Mouse (Mus musculus): ENCODE results near the gene Slc30a6. TPM values are rescaled to one million over a fixed set of nuclear protein-coding genes. Genes with fewer than 3 reads are reported as not detected.
"Not testable (repeated sequence)": the region's sequence is repeated elsewhere in the genome, so short reads cannot be mapped to it uniquely, and the experiment has no call there.

The Slc30a6 gene
- polyA plus RNA-seq, 1 experiment from 2014 or later: 42.6 TPM

DNA sequence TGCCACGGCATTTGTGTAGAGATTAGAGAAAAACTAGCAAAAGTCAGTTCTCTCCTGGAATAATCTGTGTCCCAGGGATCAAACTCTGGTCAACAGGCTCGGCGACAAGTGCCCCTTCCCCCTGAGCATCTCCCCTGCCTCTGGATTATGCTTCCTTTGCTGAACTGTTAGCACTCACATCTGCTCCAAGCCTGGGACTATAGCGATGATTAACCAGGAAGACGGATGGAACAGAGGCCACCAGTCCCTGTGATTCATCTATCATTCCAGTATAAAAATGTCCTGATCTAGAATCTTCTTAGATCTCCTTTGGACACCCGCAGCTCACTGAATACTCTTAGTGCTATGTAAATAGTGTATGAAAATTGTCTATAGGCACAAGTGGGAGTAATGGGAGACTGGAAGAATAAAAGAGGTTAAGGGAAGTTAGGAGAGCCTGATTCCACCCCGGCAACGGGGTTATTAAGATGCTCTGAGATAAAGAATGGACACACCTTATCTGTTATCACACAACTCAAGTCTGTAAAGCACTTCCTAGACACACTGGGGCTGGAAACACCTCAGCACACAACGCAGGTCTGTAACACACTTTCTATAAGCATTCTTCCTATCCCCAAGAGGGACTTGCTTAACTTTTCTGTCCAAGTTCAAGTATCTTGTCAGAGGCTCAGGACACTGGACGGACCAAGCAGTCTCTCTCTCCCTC is 62.7 kb downstream of the Slc30a6 start:
- H3K36me3 ChIP-seq (ENCODE audit: insufficient read depth): no peaks in the 10 kb centered on the region
- no peaks in the 10 kb centered on the region for H3K9me3 ChIP-seq (ENCODE audit: low read depth, low read length)
- H3K27me3 ChIP-seq (ENCODE audit: insufficient read depth, low read length): no peaks in the 10 kb centered on the region
- DNase-seq: no peak
- WGBS: 51% methylated on average over 10 of the region's 10 CpGs
- no peak for ATAC-seq (ENCODE audit: insufficient read depth)
- H3K4me3 ChIP-seq (ENCODE audit: low read depth, low read length): no peak overlapping the region
- no peak for TF ChIP-seq CTCF (IDR thresholded peaks at IDR 0.05; ENCODE audit: low read depth)
- H3K4me2 ChIP-seq: no peak overlapping the region
- no peak overlapping the region for H3K9ac ChIP-seq
- H3K27ac ChIP-seq (ENCODE audit: low read depth): no peak overlapping the region
- H3K4me1 ChIP-seq (ENCODE audit: insufficient read depth): no peaks in the 10 kb centered on the region

- no peaks in the 10 kb centered on the region for H3K4me1 ChIP-seq (ENCODE audit: insufficient read depth)
- no peaks in the 10 kb centered on the region for H3K9me3 ChIP-seq (ENCODE audit: low read depth, low read length)
- no peak within 1 kb of the TSS for H3K4me3 ChIP-seq (ENCODE audit: low read depth, low read length)
- no peaks in the 10 kb centered on the region for H3K36me3 ChIP-seq (ENCODE audit: insufficient read depth)
- no peak for TF ChIP-seq CTCF (IDR thresholded peaks at IDR 0.05; ENCODE audit: low read depth)
- WGBS: 49% methylated on average over 8 of the region's 8 CpGs
- H3K4me2 ChIP-seq: no peak within 1 kb of the TSS
- ATAC-seq (ENCODE audit: insufficient read depth) (no peak), DNase-seq (no peak)
- H3K27ac ChIP-seq (ENCODE audit: low read depth): no peak within 1 kb of the TSS
- no peak within 1 kb of the TSS for H3K9ac ChIP-seq
- no peaks in the 10 kb centered on the region for H3K27me3 ChIP-seq (ENCODE audit: insufficient read depth, low read length)
Measured at GRCm38 (mm10) chr17:74458711-74459408, 63.5 kb downstream of the Slc30a6 start, which contains the start of gene Nlrc4. Gene Nlrc4, minus strand, starts transcription at chr17:74459142.

- Histone ChIP-seq H3K4me2 (no peak overlapping the region), H3K9ac (no peak overlapping the region), H3K36me3 (ENCODE audit: insufficient read depth) (no peaks in the 10 kb centered on the region), H3K27me3 (ENCODE audit: insufficient read depth, low read length) (no peaks in the 10 kb centered on the region), H3K4me1 (ENCODE audit: insufficient read depth) (no peaks in the 10 kb centered on the region), H3K27ac (ENCODE audit: low read depth) (no peak overlapping the region), H3K9me3 (ENCODE audit: low read depth, low read length) (no peaks in the 10 kb centered on the region), H3K4me3 (ENCODE audit: low read depth, low read length) (no peak overlapping the region)
- DNase-seq (no peak), ATAC-seq (ENCODE audit: insufficient read depth) (no peak)
- TF ChIP-seq CTCF (IDR thresholded peaks at IDR 0.05; ENCODE audit: low read depth): no peak
Measured at GRCm38 (mm10) chr17:74463510-74463909, 68.1 kb downstream of the Slc30a6 start.

- H3K27ac ChIP-seq (ENCODE audit: low read depth); H3K4me3 ChIP-seq (ENCODE audit: low read depth, low read length); DNase-seq; H3K4me1 ChIP-seq (ENCODE audit: insufficient read depth); H3K9ac ChIP-seq; H3K27me3 ChIP-seq (ENCODE audit: insufficient read depth, low read length); H3K36me3 ChIP-seq (ENCODE audit: insufficient read depth); H3K9me3 ChIP-seq (ENCODE audit: low read depth, low read length); H3K4me2 ChIP-seq; ATAC-seq (ENCODE audit: insufficient read depth): not testable (repeated sequence)
- WGBS: 80% methylated on average over 2 of the region's 2 CpGs
Measured at GRCm38 (mm10) chr17:74467981-74468380, 72.6 kb downstream of the Slc30a6 start.

GRCm38 (mm10) chr17:74470133-74470532 is 74.7 kb downstream of the Slc30a6 start:
- not testable (repeated sequence) for ATAC-seq (ENCODE audit: insufficient read depth); H3K4me1 ChIP-seq (ENCODE audit: insufficient read depth); DNase-seq; H3K9ac ChIP-seq; H3K4me3 ChIP-seq (ENCODE audit: low read depth, low read length); H3K27me3 ChIP-seq (ENCODE audit: insufficient read depth, low read length); H3K27ac ChIP-seq (ENCODE audit: low read depth); H3K4me2 ChIP-seq; H3K9me3 ChIP-seq (ENCODE audit: low read depth, low read length); H3K36me3 ChIP-seq (ENCODE audit: insufficient read depth)
- WGBS: 78% methylated on average over 6 of the region's 6 CpGs

Other genes starting within 250 kb of the Slc30a6 start
- gene Memo1, start 100.1 kb upstream of the Slc30a6 start, polyA plus RNA-seq (2014; fragmentation: Nextera tagmentation; extraction: Ambion mirVana): 98.1 and 99.2 TPM in 2 replicates
- gene Dpy30, start 71.7 kb upstream of the Slc30a6 start, polyA plus RNA-seq (2014; fragmentation: Nextera tagmentation; extraction: Ambion mirVana): 202 and 207 TPM in 2 replicates
- 25.8 and 26.7 TPM in 2 replicates for gene Spast, start 56.6 kb upstream of the Slc30a6 start, polyA plus RNA-seq (2014; fragmentation: Nextera tagmentation; extraction: Ambion mirVana)
- 0.27 and 0.39 TPM in 2 replicates for gene Nlrc4, start 63.5 kb downstream of the Slc30a6 start, polyA plus RNA-seq (2014; fragmentation: Nextera tagmentation; extraction: Ambion mirVana)
- 61.3 and 65.0 TPM in 2 replicates for gene Yipf4, start 93.9 kb downstream of the Slc30a6 start, polyA plus RNA-seq (2014; fragmentation: Nextera tagmentation; extraction: Ambion mirVana)
- gene Birc6, start 132.7 kb downstream of the Slc30a6 start, polyA plus RNA-seq (2014; fragmentation: Nextera tagmentation; extraction: Ambion mirVana): 98.4 and 99.8 TPM in 2 replicates

All from lung, embryonic 14.5 days (tissue).